Mouse (Mus musculus): ENCODE results near the gene Mxra8. TPM values are rescaled to one million over a fixed set of nuclear protein-coding genes. Genes with fewer than 3 reads are reported as not detected.

Gene Mxra8
- polyA plus RNA-seq, 1 experiment from 2014 or later = 40.7 TPM

DNA sequence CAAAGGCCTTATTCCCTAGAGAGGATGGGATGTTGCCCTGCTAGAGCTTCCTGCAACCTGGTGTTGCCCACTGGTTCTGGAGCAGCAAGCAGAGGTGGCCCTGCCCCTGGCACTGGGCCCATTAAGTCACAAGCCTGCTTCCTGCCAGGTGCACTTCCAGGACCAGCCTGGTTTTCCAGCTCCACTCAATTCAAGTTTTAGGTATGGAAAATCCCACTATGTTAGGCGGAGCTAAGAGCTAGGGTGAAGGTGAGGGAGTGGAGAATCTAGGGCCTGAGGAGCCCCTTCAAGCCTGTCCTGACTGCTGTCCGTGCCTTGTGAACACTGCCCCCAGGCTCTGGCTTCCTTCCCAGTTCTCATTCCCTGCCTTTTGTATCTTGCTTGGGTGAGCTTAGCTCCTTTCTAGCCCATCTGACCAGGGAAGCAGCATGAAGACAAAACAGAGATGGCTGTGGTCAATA is 12.5 kb downstream of the Mxra8 start:
- Histone ChIP-seq H3K27ac (no peak overlapping the region), H3K27me3 (no peaks in the 10 kb centered on the region), H3K9ac (no peak overlapping the region), H3K36me3 (peaks cover 31% of the 10 kb centered on the region), H3K4me3 (no peak overlapping the region), H3K4me1 (peaks cover 25% of the 10 kb centered on the region), H3K9me3 (replicated peaks) (no peaks in the 10 kb centered on the region), H3K4me2 (replicated peaks) (no peak overlapping the region)
- WGBS = 77% methylated on average over 2 of the region's 2 CpGs
- ATAC-seq (ENCODE audit: low FRiP score) = no peak

- Histone ChIP-seq H3K9ac (no peak overlapping the region), H3K36me3 (peaks cover 45% of the 10 kb centered on the region), H3K4me2 (replicated peaks) (no peak overlapping the region), H3K27ac (no peak overlapping the region), H3K9me3 (replicated peaks) (no peaks in the 10 kb centered on the region), H3K4me3 (no peak overlapping the region), H3K4me1 (peaks cover 19% of the 10 kb centered on the region), H3K27me3 (no peaks in the 10 kb centered on the region)
- ATAC-seq (ENCODE audit: low FRiP score) = no peak
- 89% methylated on average over 9 of the region's 9 CpGs for WGBS
Measured at GRCm38 (mm10) chr4:155853421-155853820, 13.9 kb downstream of the Mxra8 start.

GRCm38 (mm10) chr4:155854991-155855390 is 15.5 kb downstream of the Mxra8 start:
- peaks cover 4% of the 10 kb centered on the region; the same call in 1 of the 2 replicates for H3K4me1 ChIP-seq
- no peak for ATAC-seq (ENCODE audit: low FRiP score)
- no peaks in the 10 kb centered on the region for H3K27me3 ChIP-seq
- H3K9me3 ChIP-seq (replicated peaks) = no peaks in the 10 kb centered on the region
- no peak overlapping the region for H3K4me2 ChIP-seq (replicated peaks)
- 94% methylated on average over 12 of the region's 12 CpGs for WGBS
- peaks cover 55% of the 10 kb centered on the region for H3K36me3 ChIP-seq
- H3K4me3 ChIP-seq = no peak overlapping the region
- no peak overlapping the region for H3K27ac ChIP-seq
- no peak overlapping the region for H3K9ac ChIP-seq

DNA sequence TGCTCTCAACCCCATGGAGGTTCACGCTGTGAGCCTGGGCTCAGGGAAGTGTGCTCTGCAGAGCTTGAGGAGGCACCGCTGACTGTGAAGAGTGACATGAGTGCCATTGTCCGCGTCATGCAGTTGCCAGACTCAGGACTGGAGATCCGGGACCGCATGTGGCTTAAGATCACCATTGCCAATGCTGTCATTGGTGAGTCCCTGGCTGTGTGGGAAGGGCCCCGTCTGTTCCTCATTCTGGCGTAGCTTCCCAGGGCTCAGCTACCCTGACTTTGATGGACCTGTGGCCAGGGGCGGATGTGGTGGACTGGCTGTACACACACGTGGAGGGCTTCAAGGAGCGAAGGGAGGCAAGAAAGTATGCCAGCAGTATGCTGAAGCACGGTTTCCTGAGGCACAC is 16.6 kb downstream of the Mxra8 start:
- no peak for ATAC-seq (ENCODE audit: low FRiP score)
- Histone ChIP-seq H3K9me3 (replicated peaks) (no peaks in the 10 kb centered on the region), H3K4me3 (no peak overlapping the region), H3K4me2 (replicated peaks) (no peak overlapping the region), H3K9ac (no peak overlapping the region), H3K36me3 (peaks cover 66% of the 10 kb centered on the region), H3K4me1 (no peaks in the 10 kb centered on the region), H3K27ac (no peak overlapping the region), H3K27me3 (no peaks in the 10 kb centered on the region)
- WGBS = 91% methylated on average over 12 of the region's 12 CpGs

- no peaks in the 10 kb centered on the region for H3K4me1 ChIP-seq
- no peak overlapping the region for H3K4me3 ChIP-seq
- H3K27me3 ChIP-seq = no peaks in the 10 kb centered on the region
- H3K9me3 ChIP-seq (replicated peaks) = no peaks in the 10 kb centered on the region
- no peak overlapping the region for H3K9ac ChIP-seq
- peaks cover 74% of the 10 kb centered on the region for H3K36me3 ChIP-seq
- no peak overlapping the region for H3K4me2 ChIP-seq (replicated peaks)
- H3K27ac ChIP-seq = no peak overlapping the region
- ATAC-seq (ENCODE audit: low FRiP score) = no peak
- WGBS = 85% methylated on average over 3 of the region's 3 CpGs
Measured at GRCm38 (mm10) chr4:155856881-155857280, 17.4 kb downstream of the Mxra8 start.

DNA sequence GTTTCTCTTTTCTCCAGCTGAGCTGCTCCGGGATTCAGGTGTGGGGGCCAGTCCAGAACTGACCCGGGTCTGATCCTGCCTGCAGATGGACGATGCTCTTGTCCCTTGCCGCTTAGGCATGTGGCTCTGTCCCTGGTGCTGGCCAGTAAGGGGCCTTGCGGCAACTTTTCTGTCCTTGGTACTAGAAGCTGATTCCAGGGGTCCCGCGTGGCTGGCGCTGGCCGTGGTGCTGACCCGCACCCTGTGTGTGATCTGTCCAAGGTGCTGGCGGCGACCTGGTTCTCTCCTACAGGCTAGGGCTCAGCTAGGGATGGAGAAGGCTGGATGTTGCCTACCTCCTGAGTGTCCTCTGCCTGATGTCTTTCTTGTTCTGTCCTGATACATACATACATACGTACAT is 19.8 kb downstream of the Mxra8 start:
- H3K36me3 ChIP-seq = peaks cover 72% of the 10 kb centered on the region
- no peaks in the 10 kb centered on the region for H3K4me1 ChIP-seq
- H3K27ac ChIP-seq = no peak overlapping the region
- no peak overlapping the region for H3K4me2 ChIP-seq (replicated peaks)
- ATAC-seq (ENCODE audit: low FRiP score) = no peak
- no peak overlapping the region for H3K9ac ChIP-seq
- H3K4me3 ChIP-seq = no peak overlapping the region
- no peaks in the 10 kb centered on the region for H3K9me3 ChIP-seq (replicated peaks)
- WGBS = 34% methylated on average over 13 of the region's 13 CpGs
- H3K27me3 ChIP-seq = no peaks in the 10 kb centered on the region

DNA sequence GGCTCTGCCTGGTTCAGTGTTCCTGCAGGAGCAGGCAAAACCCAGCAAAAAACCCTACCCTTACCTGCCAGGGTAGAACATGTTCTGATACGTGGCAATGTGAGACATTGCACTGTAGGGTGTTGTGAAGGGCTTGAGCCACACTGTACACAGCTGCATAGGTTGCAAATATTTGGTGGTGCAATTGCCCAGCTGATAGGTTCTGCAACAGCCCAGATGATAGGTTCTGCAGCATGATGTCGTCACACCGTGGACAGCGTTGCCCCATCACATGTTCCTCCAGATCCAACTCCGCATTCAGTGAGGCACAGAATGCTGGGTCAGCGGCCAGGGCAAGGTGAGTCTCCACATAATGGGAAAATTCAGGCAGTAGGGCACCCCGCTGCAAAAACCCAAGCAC is 22.3 kb downstream of the Mxra8 start:
- no peak overlapping the region for H3K9ac ChIP-seq
- 96% methylated on average over 7 of the region's 7 CpGs for WGBS
- no peaks in the 10 kb centered on the region for H3K27me3 ChIP-seq
- H3K4me2 ChIP-seq (replicated peaks) = no peak overlapping the region
- H3K9me3 ChIP-seq (replicated peaks) = no peaks in the 10 kb centered on the region
- H3K4me3 ChIP-seq = no peak overlapping the region
- no peak for ATAC-seq (ENCODE audit: low FRiP score)
- H3K36me3 ChIP-seq = peaks cover 71% of the 10 kb centered on the region
- H3K27ac ChIP-seq = no peak overlapping the region
- no peaks in the 10 kb centered on the region for H3K4me1 ChIP-seq

- peaks cover 61% of the 10 kb centered on the region for H3K36me3 ChIP-seq
- H3K9me3 ChIP-seq (replicated peaks) = no peaks in the 10 kb centered on the region
- H3K27me3 ChIP-seq = no peaks in the 10 kb centered on the region
- H3K27ac ChIP-seq = no peak within 1 kb of the TSS
- 0 out of 2 replicates have a peak, but pooled peaks cover 2% of the 10 kb centered on the region for H3K4me1 ChIP-seq
- WGBS = 80% methylated on average over 5 of the region's 5 CpGs
- no peak within 1 kb of the TSS for H3K9ac ChIP-seq
- no peak for ATAC-seq (ENCODE audit: low FRiP score)
- H3K4me3 ChIP-seq = no peak within 1 kb of the TSS
- no peak within 1 kb of the TSS for H3K4me2 ChIP-seq (replicated peaks)
Measured at GRCm38 (mm10) chr4:155863001-155863400, 23.5 kb downstream of the Mxra8 start, which contains the start of gene Tas1r3. TSS of gene Tas1r3 (minus strand) at chr4:155863362.

GRCm38 (mm10) chr4:155868614-155869298 is 29.3 kb downstream of the Mxra8 start:
- H3K9me3 ChIP-seq (replicated peaks) = no peaks in the 10 kb centered on the region
- H3K4me2 ChIP-seq (replicated peaks) = peak overlapping the region; percentile 94
- peak; percentile 64; the same call in 1 of the 2 replicates for ATAC-seq (ENCODE audit: low FRiP score)
- no peaks in the 10 kb centered on the region for H3K27me3 ChIP-seq
- no peak overlapping the region for H3K27ac ChIP-seq
- H3K4me1 ChIP-seq = peaks cover 28% of the 10 kb centered on the region
- peaks cover 50% of the 10 kb centered on the region for H3K36me3 ChIP-seq
- H3K9ac ChIP-seq = peak overlapping the region; percentile 86
- peak overlapping the region; percentile 70 for H3K4me3 ChIP-seq
- 12% methylated on average over 22 of the region's 22 CpGs for WGBS

GRCm38 (mm10) chr4:155869317-155870033 is 30.0 kb downstream of the Mxra8 start, which contains the start of the genes Cptp and Ints11:
TSS of gene Cptp (minus strand) at chr4:155869440.
TSS of gene Ints11 (plus strand) at chr4:155869546.
- H3K27me3 ChIP-seq = no peaks in the 10 kb centered on the region
- WGBS = under 1% methylated on average over 63 of the region's 63 CpGs
- H3K4me1 ChIP-seq = peaks cover 28% of the 10 kb centered on the region
- H3K4me2 ChIP-seq (replicated peaks) = peak within 1 kb of the TSS; percentile 94
- H3K9me3 ChIP-seq (replicated peaks) = no peaks in the 10 kb centered on the region
- ATAC-seq (ENCODE audit: low FRiP score) = peak; percentile 96
- peak within 1 kb of the TSS; percentile 69 for H3K27ac ChIP-seq
- peak within 1 kb of the TSS; percentile 86 for H3K9ac ChIP-seq
- H3K4me3 ChIP-seq = peak within 1 kb of the TSS; percentile 70
- peaks cover 57% of the 10 kb centered on the region for H3K36me3 ChIP-seq

DNA sequence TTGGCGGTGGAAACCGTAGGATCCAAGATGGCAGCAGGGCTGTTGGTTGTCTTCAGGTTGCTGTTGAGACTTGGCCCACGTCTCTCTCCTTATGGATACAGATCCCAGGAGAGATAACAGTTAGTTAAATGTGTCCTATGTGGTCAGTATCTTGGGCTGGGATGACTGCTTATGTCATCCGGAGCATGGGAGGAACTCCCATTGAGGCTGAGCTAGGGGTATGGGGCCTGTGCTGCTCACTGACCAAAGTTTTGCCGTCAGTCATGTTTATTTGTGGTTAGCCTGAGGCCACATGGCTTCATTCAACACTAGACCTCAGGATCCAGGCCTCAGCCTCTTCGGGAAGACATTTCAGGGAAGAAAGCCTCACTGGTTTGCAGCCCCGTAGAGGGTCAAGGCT is 31.9 kb downstream of the Mxra8 start:
- ATAC-seq (ENCODE audit: low FRiP score) = no peak
- WGBS = 92% methylated on average over 7 of the region's 7 CpGs
- no peak overlapping the region for H3K4me3 ChIP-seq

DNA sequence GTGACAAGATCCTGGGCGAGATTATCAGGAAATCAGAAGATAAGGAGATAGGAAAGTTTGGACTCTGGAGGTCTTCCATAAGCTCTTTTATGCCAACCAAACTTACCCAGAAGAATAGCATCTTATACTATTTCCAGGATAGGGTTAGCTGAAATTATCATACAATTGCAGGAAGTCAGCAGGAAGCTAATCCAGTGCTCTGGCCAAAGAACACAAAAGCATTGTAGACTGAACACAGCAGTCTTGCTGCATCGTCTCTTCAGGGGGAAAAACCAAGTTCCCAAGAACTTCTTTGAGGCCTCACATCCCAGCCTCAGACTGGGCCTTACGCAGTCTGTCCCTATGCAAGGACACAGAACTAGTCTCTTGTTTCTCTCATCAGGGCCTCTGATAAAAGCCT is 44.1 kb downstream of the Mxra8 start:
- H3K4me2 ChIP-seq (replicated peaks) = no peak overlapping the region
- peaks cover 54% of the 10 kb centered on the region for H3K36me3 ChIP-seq
- no peaks in the 10 kb centered on the region for H3K9me3 ChIP-seq (replicated peaks)
- no peak overlapping the region for H3K9ac ChIP-seq
- H3K4me1 ChIP-seq = no peaks in the 10 kb centered on the region
- H3K4me3 ChIP-seq = no peak overlapping the region
- no peak for ATAC-seq (ENCODE audit: low FRiP score)
- WGBS = 93% methylated on average over 3 of the region's 3 CpGs
- no peak overlapping the region for H3K27ac ChIP-seq
- H3K27me3 ChIP-seq = no peaks in the 10 kb centered on the region

More for the DNA sequence above, 31.9 kb downstream of the Mxra8 start:
- Histone ChIP-seq H3K9me3 (replicated peaks) (no peaks in the 10 kb centered on the region), H3K27me3 (no peaks in the 10 kb centered on the region), H3K4me2 (replicated peaks) (no peak overlapping the region), H3K4me1 (peaks cover 28% of the 10 kb centered on the region), H3K27ac (no peak overlapping the region), H3K9ac (no peak overlapping the region), H3K36me3 (peaks cover 54% of the 10 kb centered on the region)

All from hindbrain, embryonic 12.5 days (tissue).